Mouse (Mus musculus) layer of hippocampus, adult 8-10 months (tissue): ENCODE data around the gene Arel1. TPM values are rescaled to one million over a fixed set of nuclear protein-coding genes. Genes with fewer than 3 reads are reported as not detected.

Experiments
- DNase-seq, 2 experiments: peaks; one replicate each; pipeline ENCODE4 v3.0.0; 2022; ENCODE audit warnings: low spot score in 2 of 2
- total RNA-seq, 4 experiments: library from RNA; stranded (reverse); gene quantifications; 2 replicates each; pipeline ENCODE4 v1.2.4; 2022

Gene Arel1
- total RNA-seq, 4 experiments from 2014 or later: 84.3 to 106 (median 98.5) TPM

DNA sequence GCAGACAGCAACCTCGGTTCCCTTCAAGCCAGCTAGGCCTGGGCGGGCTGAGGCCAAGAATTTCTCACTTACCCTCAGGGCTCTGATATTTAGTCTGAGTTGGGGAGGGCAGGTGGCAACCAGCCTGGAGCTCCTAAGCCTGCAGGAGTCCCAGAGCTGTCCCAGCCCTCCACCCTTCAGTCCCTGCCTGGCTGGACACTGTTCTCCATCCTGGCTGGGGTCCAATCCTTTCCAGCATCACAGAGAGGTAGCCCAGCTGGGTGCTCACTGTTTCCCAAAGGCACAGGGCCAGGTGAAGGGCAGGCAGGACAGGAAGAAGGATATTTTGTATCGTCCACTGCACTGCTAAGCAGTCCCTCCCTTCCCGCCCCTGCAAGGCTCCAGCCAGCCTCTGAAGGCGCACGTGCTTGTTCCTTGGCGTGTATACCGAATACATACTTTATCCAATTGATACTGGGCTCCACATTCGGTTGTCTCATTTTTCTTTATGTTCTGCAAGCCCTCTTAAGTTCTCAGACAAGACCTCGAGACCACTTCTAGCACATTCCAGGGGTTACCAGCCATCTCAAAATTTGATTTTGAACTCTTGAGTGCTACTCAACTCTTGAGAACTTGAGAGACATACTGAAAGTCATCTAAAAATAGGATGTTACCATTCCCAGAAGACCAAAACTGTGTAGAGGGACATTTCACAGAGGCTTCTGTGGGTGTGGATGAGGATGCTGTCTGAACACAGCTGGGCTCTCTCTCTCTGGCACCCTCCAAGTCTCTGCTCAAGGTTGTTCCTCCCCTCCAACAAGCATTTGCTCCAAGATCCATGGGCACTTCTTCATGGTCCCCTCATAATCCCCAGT lies 62.8 kb downstream of the Arel1 start:
- no peak for DNase-seq

DNA sequence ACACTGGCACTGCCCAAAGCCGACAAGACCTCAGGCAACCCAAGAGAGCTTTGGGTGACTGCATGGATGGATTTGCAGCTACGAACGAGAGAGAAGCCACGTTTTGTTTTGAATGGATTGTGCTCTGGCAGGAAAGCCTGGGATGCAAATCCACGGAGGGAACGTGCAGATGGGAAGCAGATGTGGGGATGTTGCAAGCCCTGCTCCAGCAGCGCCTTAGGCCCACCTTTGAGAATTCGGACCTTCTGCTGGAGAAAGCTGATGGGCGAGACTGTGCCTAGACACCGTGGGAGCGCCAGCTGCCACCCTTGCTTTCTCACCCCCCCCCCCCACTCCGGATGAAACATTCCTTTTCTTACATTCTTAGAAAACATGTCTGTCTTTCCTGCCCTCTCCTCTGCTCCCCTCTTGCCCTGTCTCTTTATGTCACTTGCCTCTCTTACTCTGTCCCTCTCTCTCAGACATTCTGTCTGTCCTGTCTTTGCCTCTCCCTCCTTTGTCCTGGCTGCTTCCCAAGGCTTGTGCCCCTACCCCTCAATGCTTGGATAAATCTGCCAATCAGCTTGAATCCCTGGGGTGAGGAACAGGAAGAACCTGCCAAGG lies 63.6 kb downstream of the Arel1 start:
- DNase-seq: no peak

DNA sequence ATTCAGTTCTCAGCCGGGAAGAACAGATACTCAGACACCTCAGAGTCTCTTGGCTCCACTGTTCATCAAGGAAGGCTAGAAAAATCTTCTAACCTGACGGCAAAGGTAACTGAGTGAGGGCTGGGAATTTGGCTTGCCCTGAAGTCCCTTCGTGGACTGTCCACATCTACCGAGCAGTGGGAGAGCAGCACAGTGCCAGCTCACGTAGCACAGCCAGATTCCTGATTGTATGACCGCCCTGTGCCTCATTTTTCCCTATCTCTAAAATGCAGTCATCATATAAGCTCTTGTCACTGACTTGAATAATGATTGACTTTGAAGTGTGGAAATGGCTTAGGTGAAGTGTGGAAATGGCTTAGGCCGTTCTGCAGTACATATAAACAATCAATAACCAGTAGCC lies 66.3 kb downstream of the Arel1 start:
- DNase-seq: no peak

DNA sequence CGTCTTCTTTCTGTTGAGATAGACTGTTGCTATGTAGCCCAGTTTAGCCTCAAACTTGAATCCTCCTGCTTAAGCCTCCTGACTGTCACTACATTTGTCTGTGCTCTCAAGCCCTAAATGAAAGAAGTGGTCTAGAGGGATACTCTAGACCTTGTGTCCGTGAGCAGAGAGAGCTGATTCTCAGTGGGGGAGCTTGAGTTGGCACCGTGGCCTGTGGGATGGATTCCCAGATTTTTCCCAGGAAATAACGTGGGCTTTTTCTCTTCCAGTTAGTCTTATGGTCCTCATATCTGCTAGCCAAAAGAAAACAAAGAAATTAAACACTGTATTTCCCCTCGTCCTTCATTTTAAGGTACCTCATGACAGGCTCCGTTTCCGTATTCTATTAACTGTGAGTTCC lies 70.4 kb downstream of the Arel1 start:
- no peak for DNase-seq

DNA sequence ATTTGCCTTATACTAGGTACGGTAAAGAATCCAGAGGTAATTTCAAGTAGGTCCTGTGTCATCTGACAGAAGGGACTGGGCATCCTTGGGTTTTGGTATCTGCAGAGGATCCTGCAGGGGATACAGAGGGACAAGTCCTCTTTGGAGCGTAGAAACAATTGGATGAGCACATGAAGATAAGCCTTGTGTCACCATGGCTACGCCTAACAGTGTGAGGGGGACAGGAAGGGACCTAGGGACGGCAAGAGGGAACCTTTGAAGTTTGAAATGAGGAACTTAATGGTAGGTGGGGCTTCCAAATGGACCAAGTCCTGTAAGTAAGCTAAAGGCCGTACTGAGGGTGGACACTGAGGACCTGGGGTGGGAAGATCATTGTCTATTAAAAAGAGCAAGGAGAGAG lies 73.4 kb downstream of the Arel1 start:
- no peak for DNase-seq

DNA sequence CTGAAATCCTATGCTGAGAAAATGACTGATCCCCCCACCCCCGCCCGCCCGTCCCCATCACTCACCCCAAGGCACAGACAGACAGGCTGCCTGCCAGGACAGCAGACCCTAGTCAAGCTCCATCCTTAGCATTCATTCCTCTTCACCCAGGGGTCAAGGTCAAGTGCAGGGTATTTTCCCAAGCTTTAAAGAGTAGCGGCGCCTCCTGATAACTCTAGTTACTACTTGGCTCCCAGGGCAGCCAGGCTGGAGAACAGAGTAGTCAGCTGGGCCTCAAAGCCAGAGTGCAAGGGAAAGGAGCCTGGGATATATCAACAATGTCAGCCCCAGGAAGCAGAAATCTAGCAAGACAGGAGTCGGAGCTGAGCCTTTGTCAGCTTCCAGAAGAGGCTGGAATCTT lies 74.5 kb downstream of the Arel1 start:
- DNase-seq: no peak

DNA sequence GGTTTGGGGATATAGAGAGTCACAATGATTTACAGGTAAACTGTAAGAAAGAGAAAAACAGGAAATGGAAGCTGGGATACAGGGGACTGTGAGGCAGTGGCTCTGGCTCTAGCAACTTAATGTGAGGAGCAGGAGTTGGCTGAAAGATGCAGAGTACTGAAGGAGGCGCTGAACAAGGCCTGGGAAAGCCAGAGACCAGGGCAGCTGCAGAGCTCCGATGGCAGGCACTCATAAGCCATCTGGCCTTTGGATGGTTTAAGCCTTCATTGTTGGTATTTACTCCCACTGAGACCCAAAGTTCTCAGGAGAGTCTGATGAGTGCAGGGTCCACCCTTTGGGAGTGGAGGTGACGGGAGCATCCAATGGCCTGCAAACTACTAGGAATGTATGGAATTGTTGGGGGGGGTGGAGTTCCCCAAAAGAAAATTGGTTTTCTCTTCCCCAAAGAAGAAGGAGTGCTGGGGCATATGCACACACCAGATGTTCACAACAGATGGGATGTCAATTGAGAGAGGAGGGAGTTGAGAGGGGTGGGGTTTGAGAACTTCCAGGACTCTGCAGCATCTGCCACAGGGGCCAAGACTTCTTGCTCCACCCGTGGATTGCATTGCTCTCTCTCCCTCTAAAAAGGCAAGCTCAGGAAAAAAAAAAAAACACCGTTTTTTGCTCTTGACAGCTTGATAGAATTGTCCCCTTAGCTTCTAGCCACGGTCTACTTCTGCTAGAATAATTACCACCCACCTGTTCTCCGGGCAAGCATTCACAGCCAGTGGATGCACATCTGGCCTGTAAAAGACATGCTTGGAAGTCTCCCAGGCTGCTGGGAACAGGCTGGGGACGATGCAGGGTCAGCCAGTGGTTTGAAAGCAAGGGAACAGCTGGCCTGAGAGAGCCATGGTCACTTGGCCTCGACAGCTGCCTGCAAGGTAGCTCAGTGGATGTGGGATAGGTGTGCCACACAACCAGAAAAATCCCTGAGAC lies 76.8 kb downstream of the Arel1 start:
- no peak for DNase-seq

DNA sequence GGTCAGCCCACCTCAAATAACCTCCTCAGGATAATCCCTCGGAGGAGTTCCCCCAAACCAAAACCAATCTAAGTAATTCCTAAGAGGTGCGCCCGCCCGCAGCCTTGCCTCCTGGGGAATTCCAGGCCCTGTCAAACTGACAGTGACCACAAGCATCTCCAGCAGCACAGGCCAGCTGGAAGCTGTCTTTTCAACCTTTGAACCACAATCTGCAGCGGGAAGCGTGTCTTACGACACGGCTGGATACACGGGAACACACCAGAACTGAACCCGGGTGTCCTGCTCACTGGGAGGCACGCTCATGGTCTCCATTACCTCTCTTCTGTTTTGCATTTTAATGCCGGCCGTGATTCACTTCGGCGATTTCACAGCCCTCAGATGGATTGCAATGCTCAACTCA lies 80.4 kb downstream of the Arel1 start:
- DNase-seq: no peak

DNA sequence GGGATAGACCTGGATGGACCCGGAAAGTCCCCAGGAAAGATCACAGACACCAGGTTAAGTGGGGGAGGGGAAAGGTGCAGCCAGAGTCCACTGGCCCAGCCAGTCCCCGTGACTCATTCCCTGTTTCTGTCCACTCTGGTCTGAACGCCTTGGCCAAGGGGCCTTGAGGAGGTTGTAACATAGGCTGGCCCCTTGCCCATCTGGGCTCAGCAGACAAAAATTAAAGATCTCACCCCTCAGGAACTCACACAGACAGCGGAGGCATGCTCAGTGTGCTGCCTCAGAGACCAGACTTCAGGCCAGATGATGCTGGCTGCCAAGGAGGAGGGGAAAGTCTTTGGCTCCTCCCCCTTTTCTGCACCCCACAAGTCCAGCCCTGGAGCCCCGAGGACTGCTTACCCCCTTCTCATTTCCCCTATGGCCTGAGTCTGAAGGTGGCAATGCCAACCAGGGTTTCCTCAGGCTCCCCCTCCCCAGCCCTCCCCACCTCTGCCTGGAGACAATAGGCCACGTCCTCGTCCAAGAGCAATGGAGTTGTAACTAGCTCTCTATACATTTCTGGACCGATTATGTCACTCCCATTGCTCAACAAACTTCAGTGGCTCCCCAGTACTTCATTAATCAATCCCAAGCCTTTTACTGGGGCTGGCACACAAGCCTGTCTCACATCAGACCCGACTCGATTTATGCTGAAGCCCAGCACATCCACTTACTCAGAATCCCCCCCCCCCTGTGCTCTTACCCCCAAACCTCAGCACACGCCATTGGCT lies 85.4 kb downstream of the Arel1 start:
- no peak for DNase-seq

DNA sequence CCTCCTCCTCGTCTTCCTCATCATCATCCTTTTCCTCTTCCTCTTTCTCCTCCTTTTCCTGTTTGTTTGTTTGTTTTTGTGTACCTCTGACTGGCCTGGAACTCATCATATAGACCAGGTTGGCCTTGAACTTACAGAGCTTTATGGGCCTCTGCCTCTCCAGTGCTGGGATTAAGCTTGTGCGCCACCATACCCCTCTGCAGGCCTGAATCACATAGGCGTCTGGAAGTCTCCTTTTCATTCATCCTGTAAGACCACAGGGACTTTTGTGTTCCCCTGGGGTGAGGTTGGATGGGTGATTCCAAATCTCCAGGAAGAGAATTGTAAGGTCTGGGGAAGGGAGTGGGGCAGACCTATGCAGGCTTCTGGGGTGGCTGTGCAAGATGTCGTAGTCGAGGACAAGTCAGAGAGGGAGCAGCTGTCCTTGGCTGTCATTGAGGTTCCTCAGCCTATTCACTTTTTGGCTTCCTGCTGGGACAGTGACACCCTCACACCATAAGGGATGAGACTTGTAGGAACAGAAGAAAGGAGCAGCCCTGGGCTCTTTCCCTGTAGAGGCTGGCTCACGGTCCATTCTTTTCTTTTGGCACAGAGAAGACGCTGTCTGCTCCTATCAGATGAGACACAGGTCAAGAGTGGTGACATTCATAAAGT lies 86.2 kb downstream of the Arel1 start:
- no peak for DNase-seq

DNA sequence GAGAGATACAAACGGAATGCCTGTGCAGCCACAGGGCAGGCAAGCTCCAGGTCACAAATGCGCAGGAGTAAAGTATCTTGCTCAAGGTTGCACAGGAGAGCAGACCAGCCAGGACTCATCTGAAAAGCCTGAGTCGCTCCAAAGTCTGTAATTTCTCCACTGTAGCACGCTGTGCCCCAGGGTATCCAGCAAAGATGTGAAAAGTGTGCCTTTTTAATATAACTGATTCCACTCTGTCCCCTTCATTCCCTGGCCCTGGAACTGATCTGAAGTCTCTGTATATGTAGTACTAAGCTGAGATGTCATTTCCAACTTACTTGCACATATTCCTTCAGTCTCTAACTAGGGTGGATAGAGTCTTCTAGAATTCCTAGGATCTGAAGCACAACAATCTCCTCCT lies 87.9 kb downstream of the Arel1 start:
- DNase-seq: no peak

DNA sequence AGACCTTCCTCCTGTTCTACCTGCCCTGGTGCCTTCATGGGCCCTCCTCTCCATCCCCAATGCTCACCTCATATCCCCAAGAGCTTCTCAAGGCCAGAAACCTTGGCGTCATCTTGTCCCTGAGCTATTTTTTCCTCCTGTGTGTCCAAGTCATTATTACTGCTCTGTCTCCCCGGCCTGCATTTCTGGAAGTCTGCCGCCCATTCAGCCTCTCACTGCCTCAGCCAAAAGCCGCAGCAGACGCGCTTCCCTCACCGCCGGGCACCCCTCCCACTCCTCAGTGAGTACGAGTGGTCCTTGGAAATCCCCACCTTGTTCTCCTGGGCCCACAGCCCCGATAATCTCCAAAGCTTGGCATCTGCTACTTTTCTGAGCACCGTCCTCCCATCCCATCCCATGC lies 90.6 kb downstream of the Arel1 start:
- no peak for DNase-seq

DNA sequence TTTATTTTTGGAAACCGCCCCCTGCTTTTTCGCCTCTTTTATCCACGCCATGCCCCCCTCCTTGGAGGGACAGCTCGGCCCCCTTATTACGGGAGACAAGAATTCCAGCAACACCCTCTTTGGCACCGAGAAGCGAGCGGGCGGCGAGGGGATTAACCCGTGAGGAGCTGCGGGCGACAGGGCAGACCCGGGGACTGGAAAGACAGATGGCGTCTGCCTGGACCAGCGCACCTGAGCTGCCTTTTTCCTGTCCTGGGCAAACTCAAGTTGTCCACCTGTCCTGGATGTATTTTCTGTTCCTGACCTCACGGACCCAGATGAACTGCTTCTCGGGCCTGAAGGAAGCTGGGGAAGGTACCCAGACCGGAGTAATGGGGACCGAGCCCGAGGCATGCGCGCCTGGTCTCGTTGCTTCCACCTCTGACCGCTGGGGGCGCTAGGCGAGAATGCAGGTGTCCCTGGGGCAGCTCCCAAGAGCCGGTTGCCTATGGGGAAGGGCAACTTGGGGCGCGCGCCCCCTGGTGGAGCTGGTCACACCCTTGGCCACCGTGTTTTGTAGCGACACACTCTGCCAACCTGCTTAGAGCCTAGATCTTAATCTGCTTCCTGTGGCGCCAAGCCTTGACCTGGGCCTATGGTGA lies 94.1 kb downstream of the Arel1 start, which contains the start of gene Ltbp2:
TSS of gene Ltbp2 (minus strand) at position 52 of the 641 bp plus-strand sequence.
- peak; percentile 28 to 63 for DNase-seq

DNA sequence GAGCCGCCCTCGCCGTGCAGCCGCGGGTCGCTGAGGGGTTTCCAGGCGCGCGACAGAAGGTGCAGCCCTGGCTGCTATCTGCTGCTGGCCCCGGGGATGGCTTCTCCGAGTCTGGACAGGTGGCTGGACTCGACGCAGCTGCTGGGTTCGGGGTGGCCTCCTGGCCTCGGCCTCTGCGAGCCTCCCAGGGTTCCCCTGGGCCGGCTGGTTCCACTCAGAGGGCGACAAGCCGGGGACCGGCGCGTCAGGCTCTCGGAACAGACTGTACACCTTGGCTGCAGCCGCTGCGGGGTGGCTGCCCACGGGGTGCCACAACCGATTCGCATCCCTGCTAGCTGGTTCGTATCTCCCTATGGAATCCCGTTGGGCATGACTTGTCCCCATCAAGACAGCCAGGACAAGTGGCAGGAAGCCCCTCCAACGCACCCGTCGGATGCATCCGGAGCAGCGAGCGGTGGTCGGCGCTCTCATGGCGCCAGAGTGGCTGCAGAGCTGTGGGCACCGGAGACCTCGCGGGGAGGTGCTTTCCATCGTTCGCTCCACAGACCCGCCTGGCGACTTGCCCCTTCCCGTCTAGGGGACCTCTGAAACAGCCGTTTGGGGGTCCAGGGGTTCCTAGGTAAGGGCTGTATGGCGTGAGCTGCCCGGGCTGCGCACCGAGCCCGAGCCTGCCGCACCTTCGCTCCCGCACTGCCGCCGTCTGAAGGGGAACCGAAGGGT lies 94.8 kb downstream of the Arel1 start:
- no peak for DNase-seq

DNA sequence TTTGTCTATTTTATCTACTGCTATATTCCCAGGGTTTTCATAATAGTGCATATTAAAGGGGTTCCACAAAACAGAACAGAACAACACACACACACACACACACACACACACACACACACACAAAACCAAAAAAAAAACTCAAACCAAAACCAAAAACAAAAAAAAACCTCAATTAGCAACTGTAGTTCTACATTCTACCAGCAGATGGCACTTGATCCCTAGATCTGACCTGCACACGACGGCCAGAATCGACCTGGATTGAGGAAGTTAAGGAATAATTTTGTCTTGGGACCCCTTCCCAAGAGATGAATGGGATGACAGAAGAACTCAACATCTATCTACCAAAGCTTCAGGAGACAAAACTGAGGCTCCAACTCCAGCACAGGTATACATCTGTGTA lies 97.3 kb downstream of the Arel1 start:
- DNase-seq: no peak

DNA sequence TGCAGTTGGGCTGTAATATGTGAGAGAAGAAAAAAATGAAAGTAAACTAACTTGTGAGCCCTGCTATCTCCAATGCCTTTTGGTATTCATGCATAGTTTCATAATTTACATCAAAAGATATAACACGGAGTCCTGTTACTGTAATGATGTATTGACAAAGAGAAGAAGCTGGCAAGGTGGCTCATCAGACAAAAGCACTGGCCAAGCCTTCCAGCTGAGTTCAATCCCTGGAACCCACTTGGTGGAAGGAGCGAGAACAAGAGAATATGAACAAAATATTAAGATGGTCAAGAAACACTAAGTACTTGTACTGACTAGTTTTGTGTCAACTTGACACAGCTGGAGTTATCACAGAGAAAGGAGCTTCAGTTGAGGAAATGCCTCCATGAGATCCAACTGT lies 98.4 kb downstream of the Arel1 start:
- DNase-seq: no peak
